ENCODE assay signal across 11 mouse cellular contexts in genomic region chr17:79472106-79472995, GRCm38 (mm10).
DNase-seq lines count a peak whose midpoint lies in the region; ATAC-seq and TF ChIP-seq lines count a peak whose summit lies in the region.
"Had no signal": no experiment of that assay in that cellular context is flagged by ENCODE, and none has a peak within 500 bp of the region (broad histone marks: within the 10 kb centered on the region; RNA-seq: fewer than 3 reads in every experiment).

No protein-coding gene starts in this region.

- H3K9me3 ChIP-seq in kidney, embryonic 15.5 days (replicated peaks): no peaks in the 10 kb centered on the region
- H3K9me3 ChIP-seq in heart, embryonic 10.5 days: no peaks in the 10 kb centered on the region
- H3K9me3 ChIP-seq in midbrain, postnatal 0 days (ENCODE audit: low read length): no peaks in the 10 kb centered on the region
- no peaks in the 10 kb centered on the region for H3K9me3 ChIP-seq in forebrain, embryonic 16.5 days (ENCODE audit: control insufficient read depth, low read length)
- H3K9me3 ChIP-seq: forebrain, embryonic 12.5 days; limb, embryonic 15.5 days; neural tube, embryonic 12.5 days had no signal

- H3K27ac ChIP-seq in kidney, embryonic 15.5 days: no peak overlapping the region
- 0 out of 2 replicates have a peak overlapping the region, but pooled peaks have one; percentile 10 for H3K27ac ChIP-seq in heart, embryonic 10.5 days
- H3K27ac ChIP-seq in midbrain, postnatal 0 days (ENCODE audit: low read depth, low read length): no peak overlapping the region
- H3K27ac ChIP-seq in forebrain, embryonic 16.5 days (ENCODE audit: low read length): no peak overlapping the region
- H3K27ac ChIP-seq: forebrain, embryonic 12.5 days; limb, embryonic 15.5 days; neural tube, embryonic 12.5 days had no signal

- WGBS in kidney, embryonic 15.5 days: 41% methylated on average over 10 of the region's 10 CpGs
- 53% methylated on average over 10 of the region's 10 CpGs for WGBS in heart, embryonic 10.5 days
- WGBS in midbrain, postnatal 0 days: 47% methylated on average over 10 of the region's 10 CpGs
- 52% methylated on average over 10 of the region's 10 CpGs for WGBS in forebrain, embryonic 16.5 days

- ATAC-seq in kidney, embryonic 15.5 days (replicated peaks; ENCODE audit: low FRiP score): no peak
- no peak for ATAC-seq in midbrain, postnatal 0 days (ENCODE audit: low FRiP score)
- no peak for ATAC-seq in forebrain, embryonic 16.5 days
- ATAC-seq in erythroblast, adult 5-6 weeks (replicated peaks; ENCODE audit: low FRiP score, poor library complexity, severe bottlenecking): no peak

- no peak overlapping the region for H3K9ac ChIP-seq in kidney, embryonic 15.5 days
- H3K9ac ChIP-seq in midbrain, postnatal 0 days (replicated peaks; ENCODE audit: low read length, poor library complexity, severe bottlenecking): no peak overlapping the region
- no peak overlapping the region for H3K9ac ChIP-seq in forebrain, embryonic 16.5 days (replicated peaks; ENCODE audit: low read depth, low read length)
- H3K9ac ChIP-seq: forebrain, embryonic 12.5 days; limb, embryonic 15.5 days; neural tube, embryonic 12.5 days had no signal

- no peak overlapping the region for H3K4me2 ChIP-seq in kidney, embryonic 15.5 days
- no peak overlapping the region for H3K4me2 ChIP-seq in midbrain, postnatal 0 days (ENCODE audit: low read depth, low read length, poor library complexity, severe bottlenecking)
- no peak overlapping the region for H3K4me2 ChIP-seq in forebrain, embryonic 16.5 days (ENCODE audit: low read length)
- H3K4me2 ChIP-seq: forebrain, embryonic 12.5 days; limb, embryonic 15.5 days; neural tube, embryonic 12.5 days had no signal

- no peaks in the 10 kb centered on the region for H3K27me3 ChIP-seq in kidney, embryonic 15.5 days
- H3K27me3 ChIP-seq in heart, embryonic 10.5 days (ENCODE audit: insufficient read depth, poor library complexity, severe bottlenecking): no peaks in the 10 kb centered on the region
- H3K27me3 ChIP-seq in midbrain, postnatal 0 days (ENCODE audit: insufficient read depth, low read length): no peaks in the 10 kb centered on the region
- no peaks in the 10 kb centered on the region for H3K27me3 ChIP-seq in forebrain, embryonic 16.5 days (replicated peaks; ENCODE audit: control insufficient read depth, insufficient read depth, low read length)
- H3K27me3 ChIP-seq: forebrain, embryonic 12.5 days; limb, embryonic 15.5 days; neural tube, embryonic 12.5 days had no signal

- H3K36me3 ChIP-seq in kidney, embryonic 15.5 days: no peaks in the 10 kb centered on the region
- H3K36me3 ChIP-seq in heart, embryonic 10.5 days: no peaks in the 10 kb centered on the region
- no peaks in the 10 kb centered on the region for H3K36me3 ChIP-seq in midbrain, postnatal 0 days (ENCODE audit: insufficient read depth, low read length)
- no peaks in the 10 kb centered on the region for H3K36me3 ChIP-seq in forebrain, embryonic 16.5 days (ENCODE audit: control insufficient read depth, insufficient read depth)
- H3K36me3 ChIP-seq: forebrain, embryonic 12.5 days; limb, embryonic 15.5 days; neural tube, embryonic 12.5 days had no signal

- DNase-seq in kidney, adult 18-20 months: peak; percentile 12
- DNase-seq in heart, embryonic 10.5 days (ENCODE audit: low spot score): no peak
- peak; percentile 11 for DNase-seq in kidney, adult 9 months
- peak; percentile 43 for DNase-seq in midbrain, postnatal 0 days (ENCODE audit: low spot score)
- DNase-seq in thymus, postnatal 14 days: no peak

- H3K4me3 ChIP-seq in kidney, embryonic 15.5 days (replicated peaks): no peak overlapping the region
- H3K4me3 ChIP-seq in heart, embryonic 10.5 days: no peak overlapping the region
- no peak overlapping the region for H3K4me3 ChIP-seq in midbrain, postnatal 0 days (ENCODE audit: low read depth, low read length)
- no peak overlapping the region for H3K4me3 ChIP-seq in forebrain, embryonic 16.5 days (replicated peaks; ENCODE audit: low read length)
- H3K4me3 ChIP-seq: forebrain, embryonic 12.5 days; limb, embryonic 15.5 days; neural tube, embryonic 12.5 days had no signal

- 0 out of 2 replicates have a peak, but pooled peaks cover 5% of the 10 kb centered on the region for H3K4me1 ChIP-seq in kidney, embryonic 15.5 days
- peaks cover 4% of the 10 kb centered on the region; the same call in 1 of the 2 replicates for H3K4me1 ChIP-seq in heart, embryonic 10.5 days
- H3K4me1 ChIP-seq in midbrain, postnatal 0 days (ENCODE audit: insufficient read depth, low read length): no peaks in the 10 kb centered on the region
- no peaks in the 10 kb centered on the region for H3K4me1 ChIP-seq in forebrain, embryonic 16.5 days (replicated peaks; ENCODE audit: control insufficient read depth, insufficient read depth, low read length)
- H3K4me1 ChIP-seq: forebrain, embryonic 12.5 days; neural tube, embryonic 12.5 days had no signal

- no peak for TF ChIP-seq CTCF in midbrain, postnatal 0 days (IDR thresholded peaks at IDR 0.05)

Comparison
In these comparisons a context has a peak if more than half of its experiments do, and no peak if none do; other contexts are left out.
1. DNase-seq: peak in kidney, adult 18-20 months (single experiment), kidney, adult 9 months (single experiment) and midbrain, postnatal 0 days (single experiment); none in heart, embryonic 10.5 days (single experiment) and thymus, postnatal 14 days (single experiment).